Mouse (Mus musculus): Measurements from ENCODE around the gene Krt35. TPM values are rescaled to one million over a fixed set of nuclear protein-coding genes. Genes with fewer than 3 reads are reported as not detected.

Gene Krt35
- not detected for total RNA-seq (2022)

DNA sequence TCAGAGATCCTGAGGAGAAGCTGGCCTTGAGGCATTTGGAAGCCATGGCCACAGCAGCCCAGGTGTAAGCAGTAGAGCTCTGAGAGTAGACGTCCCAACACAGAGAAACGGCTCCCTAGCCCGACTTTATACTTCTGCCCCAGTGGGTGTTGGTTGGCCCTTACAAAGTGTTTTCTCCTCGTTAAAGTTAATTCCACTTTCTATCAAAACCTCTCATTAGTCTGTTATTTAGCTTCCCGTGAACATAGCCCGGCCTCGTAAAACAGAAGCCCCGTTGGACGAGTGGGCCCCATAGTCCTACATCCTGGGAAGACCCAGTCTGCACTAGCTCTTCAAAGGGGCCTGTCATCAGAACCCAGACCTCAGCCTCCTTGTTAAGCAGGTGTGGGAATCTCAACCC is at the start of gene Krt35:
Gene Krt35, minus strand, starts transcription at position 101 of the 400 bp plus-strand sequence.
- no peak for DNase-seq (ENCODE audit: low spot score in 2 of 2)

DNA sequence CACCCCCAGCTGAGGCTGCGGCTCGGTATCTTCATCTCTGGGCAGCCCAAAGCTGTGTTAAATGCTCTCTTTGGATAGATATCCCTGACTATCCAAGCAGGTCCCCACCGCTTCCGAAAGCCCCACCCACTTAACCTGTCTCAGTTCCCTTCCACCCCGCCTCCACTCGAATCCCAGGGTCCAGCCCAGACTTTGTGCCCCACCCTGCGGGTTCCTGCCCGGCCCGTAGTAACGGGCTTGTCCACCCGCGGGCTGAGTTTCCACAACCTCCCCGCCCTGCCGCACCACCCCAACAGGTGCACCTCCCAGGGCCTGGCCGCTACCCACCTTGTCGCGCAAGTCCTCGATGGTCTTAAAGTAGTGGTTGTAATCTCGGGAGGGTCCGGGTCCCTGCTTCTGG is 49.1 kb upstream of the Krt35 start:
- no peak for DNase-seq (ENCODE audit: low spot score in 2 of 2)

DNA sequence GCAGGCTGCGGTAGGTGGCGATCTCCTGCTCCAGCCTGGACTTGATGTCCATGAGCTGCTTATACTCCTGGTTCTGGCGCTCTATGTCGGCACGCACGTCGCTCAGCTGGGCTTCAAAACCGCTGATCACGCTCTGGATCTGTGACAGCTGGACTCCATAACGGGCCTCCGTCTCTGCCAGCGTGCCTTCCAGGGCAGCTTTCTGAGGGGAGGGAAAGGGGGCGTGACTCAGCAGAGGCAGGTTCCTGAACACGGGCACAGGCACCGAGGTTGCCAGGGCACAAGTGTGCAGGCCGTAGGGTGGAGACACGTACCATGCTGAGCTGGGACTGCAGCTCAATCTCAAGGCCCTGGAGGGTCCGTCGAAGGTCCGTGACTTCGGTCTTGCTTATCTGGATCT is 44.9 kb upstream of the Krt35 start:
- DNase-seq (ENCODE audit: low spot score in 2 of 2): no peak

DNA sequence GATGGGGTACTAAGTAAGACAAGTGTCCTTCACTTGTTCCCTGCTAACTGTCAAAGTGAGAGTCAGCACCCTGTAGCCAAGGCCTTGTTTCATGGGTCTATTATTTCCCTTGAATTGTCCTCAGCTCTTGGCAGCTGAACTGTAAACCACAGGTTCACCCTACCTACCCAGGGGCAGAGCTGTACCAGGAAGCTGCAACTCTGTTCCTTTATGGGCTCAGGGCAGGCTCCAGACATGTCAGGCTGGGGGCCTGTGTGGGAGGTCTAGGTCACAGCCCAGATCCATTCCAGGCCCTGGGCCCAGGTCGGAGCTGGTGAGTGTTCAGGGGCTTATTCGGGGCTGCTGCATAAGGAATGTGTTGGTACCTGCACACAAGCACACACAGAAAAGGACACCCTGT is 43.4 kb upstream of the Krt35 start:
- DNase-seq (ENCODE audit: low spot score in 2 of 2): no peak

DNA sequence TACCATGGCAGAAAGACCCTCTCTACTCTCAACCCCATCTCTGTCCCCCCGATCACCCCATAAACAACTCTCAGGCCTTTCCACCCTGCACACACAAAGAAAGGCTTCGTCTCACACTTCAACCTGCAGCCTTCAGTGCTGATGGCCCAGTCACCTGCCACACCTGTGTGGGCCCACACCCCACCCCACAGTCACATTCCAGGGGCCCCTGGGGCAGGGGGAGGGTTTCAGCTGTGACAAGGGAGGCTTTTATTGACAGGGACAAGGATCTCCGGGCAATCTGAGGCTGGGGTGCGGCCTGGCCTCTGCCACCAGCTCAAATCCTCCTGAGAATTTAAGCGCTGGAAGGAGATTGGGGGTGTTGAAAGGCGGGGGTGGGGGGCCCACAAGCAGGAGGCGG is 42.8 kb upstream of the Krt35 start:
- DNase-seq (ENCODE audit: low spot score in 2 of 2): no peak

DNA sequence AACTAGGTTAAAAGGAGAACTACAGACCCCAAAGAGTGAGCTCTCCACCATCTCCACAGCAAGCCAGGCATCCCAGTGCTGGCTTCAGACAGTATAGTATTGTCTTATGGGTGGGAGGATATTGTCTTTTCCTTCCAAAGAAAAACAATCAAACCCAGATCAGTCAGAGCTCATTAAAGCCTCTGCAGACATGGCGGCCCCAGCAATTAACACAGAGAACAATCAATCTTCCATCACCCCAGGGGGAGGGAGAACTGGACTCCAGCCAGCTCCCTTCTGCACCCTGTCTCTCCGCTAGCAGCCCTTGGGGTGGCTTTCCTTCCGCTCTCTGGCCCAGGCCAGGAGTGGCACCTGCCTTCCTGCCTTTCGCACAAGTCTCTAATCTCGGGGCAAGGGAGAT is 41.7 kb upstream of the Krt35 start:
- no peak for DNase-seq (ENCODE audit: low spot score in 2 of 2)

DNA sequence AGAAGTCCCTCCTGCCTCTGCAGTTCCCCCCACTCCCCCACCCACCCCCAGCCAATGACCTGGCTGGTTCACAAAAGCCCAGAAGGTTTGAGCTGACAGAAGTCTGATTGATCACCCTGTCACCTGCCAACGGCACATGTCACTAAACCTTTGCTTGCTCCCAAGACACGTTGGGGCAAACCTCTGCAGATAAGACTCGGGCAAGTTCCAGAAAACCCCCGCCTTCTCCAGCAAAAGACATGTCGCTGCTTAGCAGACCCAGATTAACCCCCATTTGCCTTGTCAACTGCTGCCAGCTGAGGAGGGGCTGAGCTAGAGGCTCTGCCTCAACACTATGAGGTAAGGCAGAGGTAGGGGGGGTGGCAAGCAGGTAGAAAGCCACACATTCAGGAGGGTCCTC is 40.5 kb upstream of the Krt35 start:
- DNase-seq (ENCODE audit: low spot score in 2 of 2): no peak

DNA sequence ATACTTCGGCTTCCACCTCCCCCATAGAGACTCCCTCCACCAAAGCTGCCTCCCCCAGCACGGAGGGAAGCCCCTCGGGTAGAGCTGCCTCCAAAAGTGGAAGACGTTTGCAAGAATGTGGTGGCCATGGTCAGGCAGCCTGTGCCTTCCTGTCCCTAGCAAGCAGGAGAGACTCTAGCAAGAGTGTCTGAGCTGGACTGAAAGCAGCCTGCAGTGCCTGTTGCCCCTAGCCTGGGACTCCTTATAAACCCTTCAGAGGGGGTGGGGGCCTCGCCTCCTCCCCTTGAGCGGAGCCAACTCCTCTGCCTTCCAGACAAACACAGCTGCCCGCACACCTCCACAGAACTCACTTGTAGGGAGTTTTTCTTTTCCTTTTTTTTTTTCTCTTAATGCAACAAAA is 39.7 kb upstream of the Krt35 start, which contains the start of gene Krt15:
Gene Krt15, minus strand, starts transcription at position 198 of the 400 bp plus-strand sequence.
- DNase-seq (ENCODE audit: low spot score in 2 of 2): no peak

DNA sequence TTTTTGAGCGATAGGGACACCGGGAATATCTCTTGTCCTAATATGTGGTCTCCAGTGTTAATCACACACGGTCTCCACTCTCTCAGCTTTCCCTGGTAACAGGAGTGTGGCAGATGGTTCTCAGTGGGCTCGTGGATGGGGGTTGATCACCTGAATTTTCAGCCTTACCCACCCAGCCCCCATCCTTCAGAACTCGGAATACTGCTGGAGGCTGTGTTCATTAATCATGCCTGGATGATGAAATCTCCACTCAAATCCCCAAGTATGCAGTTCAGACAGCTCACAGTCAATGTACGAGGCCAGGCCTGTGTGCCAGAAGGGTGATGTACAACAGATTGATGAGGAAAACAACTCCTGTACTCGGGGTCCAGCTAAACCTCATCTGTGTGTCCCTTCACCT is 28.9 kb upstream of the Krt35 start:
- DNase-seq (ENCODE audit: low spot score in 2 of 2): no peak

DNA sequence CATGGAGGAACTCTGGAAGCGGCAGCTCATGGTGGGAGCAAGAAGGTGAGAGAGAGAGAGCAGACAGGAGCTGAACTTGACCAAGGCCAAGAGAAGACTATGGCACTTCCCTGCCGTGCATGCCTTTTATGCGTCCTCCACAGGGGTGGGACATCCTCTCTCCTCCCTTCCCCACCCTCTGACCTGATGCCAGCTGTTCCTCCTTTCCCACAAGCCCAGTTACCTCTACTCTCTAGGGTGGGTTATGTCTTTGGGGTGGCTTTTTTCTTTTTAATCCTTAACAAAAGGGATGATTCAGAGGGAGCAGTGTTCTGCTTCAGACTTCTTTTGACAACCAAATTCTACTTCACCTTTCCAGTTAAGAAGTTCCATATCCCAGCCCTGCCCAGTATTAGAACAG is 25.4 kb upstream of the Krt35 start, which contains the start of gene Krt13:
Gene Krt13, minus strand, starts transcription at position 101 of the 400 bp plus-strand sequence.
- no peak for DNase-seq (ENCODE audit: low spot score in 2 of 2)

DNA sequence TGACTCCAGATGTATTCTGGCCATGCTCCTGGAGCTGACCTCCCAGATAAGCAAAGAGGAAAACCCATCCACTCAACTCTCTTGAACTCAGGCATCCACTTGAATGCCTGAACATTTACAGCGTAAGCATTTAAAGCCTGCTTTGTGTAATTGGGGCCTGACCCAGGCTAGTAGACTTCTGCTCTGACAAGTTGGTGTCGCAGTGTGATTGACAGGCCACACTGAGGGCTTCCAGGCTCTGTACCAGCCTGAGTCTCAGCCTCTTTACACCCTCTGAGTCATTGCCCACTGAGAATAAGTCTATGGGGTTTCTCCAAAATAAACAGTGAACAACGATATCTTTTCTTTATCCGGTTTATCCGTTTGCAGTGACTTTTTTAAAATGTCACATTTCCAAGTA is 24.3 kb upstream of the Krt35 start:
- DNase-seq (ENCODE audit: low spot score in 2 of 2): no peak

DNA sequence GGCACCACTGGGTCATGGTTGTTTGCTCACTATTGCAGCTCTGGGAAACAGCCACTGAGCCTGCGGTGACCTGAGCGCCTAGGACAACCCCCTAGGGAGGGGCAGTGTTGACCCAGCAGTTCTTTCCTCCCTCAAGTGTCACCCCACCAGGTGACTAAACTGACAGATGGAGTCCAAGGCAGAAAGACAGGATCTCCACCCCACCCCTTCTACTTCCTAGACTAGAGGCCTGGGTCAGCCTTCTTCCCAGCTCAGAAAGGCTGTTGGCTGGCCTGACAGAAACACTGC is 17.6 kb upstream of the Krt35 start:
- DNase-seq (ENCODE audit: low spot score in 2 of 2): no peak

DNA sequence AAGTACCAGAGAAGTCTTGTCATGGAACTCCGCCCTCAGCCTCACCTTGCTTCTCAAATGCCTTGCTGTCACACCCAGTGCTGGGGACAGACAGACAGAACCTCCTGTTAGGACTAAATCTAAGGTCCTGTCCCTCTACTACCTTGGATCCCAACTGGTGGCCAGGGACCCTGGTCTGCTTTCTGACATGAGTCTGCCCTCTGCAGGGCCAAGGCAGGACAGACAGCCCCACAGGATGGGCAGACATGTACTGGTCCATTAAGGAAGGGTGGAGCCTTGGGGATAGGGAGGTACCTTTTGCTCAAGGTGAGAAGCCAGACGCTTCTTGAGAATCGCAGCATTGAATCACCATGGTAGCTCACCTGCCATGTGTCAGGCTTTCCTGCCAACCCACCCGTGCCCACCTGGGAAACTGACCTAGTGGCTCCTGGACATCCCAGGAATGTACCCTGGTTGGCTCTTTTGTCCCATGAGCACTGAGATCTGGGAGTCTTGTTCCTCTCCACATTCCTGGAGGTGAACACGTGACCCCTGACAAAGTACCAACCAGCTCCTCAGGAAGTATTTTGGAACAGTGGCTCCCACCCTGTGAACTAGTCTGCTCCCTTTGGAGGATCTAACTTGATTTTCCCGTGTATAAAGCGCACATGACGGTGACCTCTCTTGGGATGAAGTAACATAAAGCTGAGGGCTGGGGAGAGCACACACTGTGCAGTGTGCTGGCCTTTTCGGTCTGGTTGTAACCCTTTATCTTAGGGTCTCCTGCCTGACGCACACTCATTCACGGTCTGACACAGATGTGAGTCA is 17.1 kb upstream of the Krt35 start:
- DNase-seq (ENCODE audit: low spot score in 2 of 2): no peak

DNA sequence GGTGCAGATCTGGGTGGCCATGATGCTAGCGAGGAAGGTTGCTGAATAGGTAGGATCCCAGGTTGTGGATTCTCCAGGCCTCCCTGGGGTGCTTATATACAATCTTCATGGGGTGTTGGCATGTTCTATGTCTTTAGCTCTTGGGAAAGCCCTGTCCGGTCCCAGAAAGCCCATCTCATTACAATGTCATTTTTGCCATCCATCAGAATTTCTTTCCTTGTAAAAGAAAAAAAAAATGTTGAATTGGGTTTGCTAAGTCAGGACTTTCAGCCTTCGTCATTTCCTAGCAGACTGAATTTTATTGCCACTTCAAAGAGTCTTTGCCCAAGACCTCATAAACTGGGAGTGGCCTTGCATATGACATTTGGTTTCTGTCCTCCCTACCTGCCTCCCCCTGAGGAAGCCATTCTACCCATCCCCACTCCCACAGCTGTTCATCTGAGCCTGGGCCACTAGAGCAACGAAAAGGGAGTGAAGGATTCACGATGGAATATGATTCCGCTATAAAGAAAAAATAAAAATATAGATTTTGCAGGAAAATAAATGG is 9.6 kb upstream of the Krt35 start, which contains the start of gene Krt36:
Gene Krt36, minus strand, starts transcription at position 51 of the 547 bp plus-strand sequence.
- no peak for DNase-seq (ENCODE audit: low spot score in 2 of 2)

DNA sequence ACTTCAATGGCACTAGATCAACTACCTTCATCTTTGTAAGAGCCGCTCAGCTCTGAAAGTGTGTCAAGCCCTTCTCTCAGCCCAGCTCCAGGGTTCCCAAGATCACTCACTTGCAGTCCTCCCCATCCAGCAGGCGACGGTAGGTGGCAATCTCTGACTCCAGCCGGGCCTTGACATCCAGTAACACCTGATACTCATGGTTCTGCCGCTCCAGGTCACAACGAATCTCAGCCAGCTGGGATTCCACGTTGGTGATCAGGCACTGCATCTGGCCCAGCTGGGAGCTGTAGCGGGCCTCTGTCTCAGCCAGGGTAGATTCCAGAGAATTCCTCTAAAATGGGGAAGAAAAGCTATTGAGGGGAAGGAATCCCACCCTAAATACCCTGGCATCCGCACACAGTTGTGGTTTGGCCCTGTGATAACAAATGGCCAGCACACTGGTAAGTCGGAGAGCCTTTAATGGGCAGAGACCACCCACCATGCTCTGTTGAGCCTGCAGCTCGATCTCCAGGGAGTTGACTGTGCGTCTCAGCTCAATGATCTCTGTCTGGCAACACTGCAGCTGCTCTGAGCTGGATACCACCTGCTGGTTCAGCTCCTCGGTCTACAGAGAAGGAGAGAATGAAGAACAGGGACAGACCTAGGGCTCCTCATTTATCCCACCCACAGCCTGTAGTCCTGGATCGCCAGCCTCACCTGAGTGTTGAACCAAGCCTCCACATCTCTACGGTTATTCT is 6.8 kb upstream of the Krt35 start:
- no peak for DNase-seq (ENCODE audit: low spot score in 2 of 2)

DNA sequence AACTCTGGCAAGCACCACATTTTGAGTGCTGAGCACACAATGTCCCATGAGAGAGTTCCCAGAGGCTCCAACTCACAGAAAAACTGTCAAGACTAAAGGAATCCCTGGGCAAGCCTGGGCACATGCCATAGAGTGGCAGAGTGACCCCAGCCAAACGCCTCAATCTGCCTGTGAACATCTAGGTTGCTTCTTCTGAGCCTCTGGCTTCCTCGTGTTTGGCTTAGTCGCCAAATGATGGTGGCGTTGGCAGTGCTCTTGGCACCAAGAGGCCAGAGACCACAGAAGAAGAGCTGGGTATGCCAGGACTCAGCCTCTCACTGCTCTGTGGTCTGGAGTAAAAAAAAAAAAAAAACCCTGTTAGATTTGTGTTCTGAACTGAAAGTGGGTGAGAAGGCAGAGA is 4.3 kb upstream of the Krt35 start:
- DNase-seq (ENCODE audit: low spot score in 2 of 2): no peak

DNA sequence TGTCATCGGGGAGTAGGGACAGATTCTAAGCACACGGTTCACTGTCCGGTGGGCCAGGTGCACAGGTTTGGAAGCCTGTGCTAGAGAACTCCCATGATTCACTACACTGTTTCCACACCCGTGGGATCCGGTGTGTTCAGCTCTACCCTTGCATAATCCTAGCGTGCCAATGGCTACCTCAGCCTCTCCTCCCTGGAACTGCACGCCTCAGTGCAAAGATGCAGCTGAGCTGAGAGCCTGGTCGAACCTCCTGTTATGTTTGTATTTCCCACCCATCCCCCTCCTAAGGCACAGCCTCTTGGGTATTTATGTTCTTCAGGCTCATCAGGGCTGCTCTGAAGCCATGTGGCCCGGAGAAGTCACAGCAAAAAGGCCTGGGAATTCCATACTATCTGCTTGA is 1.8 kb upstream of the Krt35 start:
- DNase-seq (ENCODE audit: low spot score in 2 of 2): no peak

DNA sequence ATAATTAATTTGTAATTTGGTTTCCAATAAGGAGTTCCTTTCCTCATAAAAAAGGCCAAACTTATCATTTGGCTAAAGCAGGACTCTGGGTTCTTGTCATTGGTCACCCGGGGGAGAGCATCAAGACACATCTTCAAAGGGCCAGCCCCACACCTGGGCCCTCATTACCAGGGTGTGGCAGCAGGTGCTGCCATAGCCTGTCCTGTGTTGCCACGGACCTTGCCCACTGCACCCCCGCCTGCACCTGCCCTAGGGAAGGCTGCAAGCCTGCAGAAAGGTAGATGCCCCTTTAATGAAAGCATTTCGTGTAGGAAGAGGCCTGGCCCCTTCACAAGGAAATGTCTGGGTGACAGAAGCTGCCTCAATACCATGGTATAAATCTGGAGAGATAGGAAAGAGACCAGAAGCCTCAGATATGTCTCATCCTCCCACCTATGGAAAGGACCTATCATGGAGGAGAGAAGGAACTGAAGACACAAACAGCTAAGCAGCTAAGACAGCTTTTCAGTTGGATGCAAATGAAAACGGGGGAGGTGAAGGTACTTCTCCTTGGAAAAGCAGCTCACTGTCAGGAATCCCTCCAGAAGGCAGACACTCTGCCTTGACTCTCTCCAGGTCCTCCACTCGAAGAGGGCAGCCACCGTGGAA is 7.5 kb downstream of the Krt35 start:
- DNase-seq (ENCODE audit: low spot score in 2 of 2): peak in 1 of 2 experiments; percentile 23

DNA sequence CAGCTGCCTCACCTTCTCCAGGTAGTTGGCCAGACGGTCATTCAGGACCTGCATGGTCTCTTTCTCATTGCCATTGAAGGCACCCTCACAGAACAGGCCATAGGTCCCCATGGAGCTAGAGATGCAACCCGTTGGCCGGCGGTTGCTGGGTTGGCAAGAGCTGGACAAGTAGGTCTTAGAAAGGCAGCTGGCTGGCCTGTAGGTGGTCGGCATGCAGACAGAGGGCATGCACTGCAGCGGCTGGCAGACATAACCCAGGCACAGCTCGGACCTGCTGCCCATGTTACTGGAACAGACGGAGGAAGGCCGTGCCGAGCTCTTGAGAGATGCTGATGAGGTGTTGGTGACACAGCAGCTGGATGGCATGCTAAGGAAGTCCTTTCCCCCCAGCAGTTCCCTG is 8.2 kb downstream of the Krt35 start, which contains the start of gene Krt32:
Gene Krt32, minus strand, starts transcription at position 366 of the 400 bp plus-strand sequence.
- DNase-seq (ENCODE audit: low spot score in 2 of 2): no peak

DNA sequence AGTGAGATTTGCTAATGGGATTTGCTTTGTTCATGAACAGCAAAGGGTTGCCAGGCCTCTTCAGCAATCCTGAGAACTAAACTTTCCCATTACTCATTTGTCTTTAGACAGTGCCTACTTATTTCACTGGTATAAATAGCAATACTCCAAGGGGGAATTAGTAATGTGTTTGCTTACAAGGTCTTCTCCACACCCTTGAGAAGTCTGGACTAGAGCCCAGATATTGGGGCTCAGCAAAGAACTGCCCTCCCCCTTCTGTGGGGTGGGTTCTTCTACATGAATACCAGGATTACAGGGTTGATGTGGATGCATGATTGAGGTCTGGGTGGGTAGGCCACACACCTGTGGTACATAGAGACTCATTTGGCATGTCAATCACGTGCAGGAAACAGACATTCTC is 22.2 kb downstream of the Krt35 start:
- no peak for DNase-seq (ENCODE audit: low spot score in 2 of 2)

DNA sequence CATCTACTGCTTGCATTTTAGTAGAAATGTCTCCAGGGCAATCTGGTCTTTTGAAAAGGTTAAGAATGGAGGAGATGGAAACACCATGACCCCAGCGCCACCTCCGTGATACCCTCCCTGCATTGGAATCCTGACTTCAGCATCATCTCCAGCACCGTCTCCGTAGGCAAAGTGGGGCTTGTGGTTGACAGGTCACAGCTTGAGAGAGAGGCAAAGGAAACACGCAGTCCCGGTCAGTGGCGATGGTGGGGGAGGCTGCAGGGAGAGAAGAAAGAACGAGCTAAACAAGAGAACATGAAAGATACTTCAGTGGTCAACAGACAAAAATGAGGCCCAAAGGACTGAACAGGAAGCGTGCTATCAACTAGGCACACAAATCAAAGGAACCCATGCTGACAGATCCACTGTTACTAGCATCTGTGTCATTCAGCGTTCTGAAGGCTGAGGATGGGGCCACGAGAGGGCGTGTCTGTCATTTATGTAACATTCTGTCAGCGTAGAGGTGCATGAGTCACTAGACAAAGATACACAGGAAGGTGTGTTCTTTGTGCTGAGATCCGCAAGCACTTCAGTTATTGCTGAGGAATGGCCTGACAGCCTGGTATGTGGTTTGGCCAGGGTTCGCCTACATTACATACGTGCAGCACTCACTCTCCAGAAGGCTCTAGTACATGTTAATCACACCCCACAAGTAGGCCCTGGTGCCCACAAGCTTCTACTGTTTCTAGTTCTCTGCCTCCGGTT is 28.6 kb downstream of the Krt35 start:
- no peak for DNase-seq (ENCODE audit: low spot score in 2 of 2)
